Mouse (Mus musculus) MN1 (cell line): ENCODE measurements around the gene Srgap3.

ENCODE experiments used
- DNase-seq: peaks from one replicate; pipeline ENCODE4 v3.0.0-alpha.2; 2016; ENCODE audit warnings: low spot score

The Srgap3 gene

GRCm38 (mm10) chr6:112950205-112951110, 3.4 kb upstream of the Srgap3 start:
- DNase-seq: no peak

GRCm38 (mm10) chr6:112949220-112949619, 2.2 kb upstream of the Srgap3 start:
- no peak for DNase-seq

GRCm38 (mm10) chr6:112948416-112948815, 1.4 kb upstream of the Srgap3 start:
- no peak for DNase-seq

- peak; percentile 34 for DNase-seq
Measured at GRCm38 (mm10) chr6:112946021-112946811, 850 bp downstream of the Srgap3 start.

GRCm38 (mm10) chr6:112945181-112945751, 1.8 kb downstream of the Srgap3 start:
- no peak for DNase-seq

GRCm38 (mm10) chr6:112943596-112944245, 3.3 kb downstream of the Srgap3 start:
- DNase-seq: peak; percentile 49

- DNase-seq: no peak
Measured at GRCm38 (mm10) chr6:112939281-112939680, 7.8 kb downstream of the Srgap3 start.

- no peak for DNase-seq
Measured at GRCm38 (mm10) chr6:112937791-112938190, 9.3 kb downstream of the Srgap3 start.

GRCm38 (mm10) chr6:112934501-112934900, 12.6 kb downstream of the Srgap3 start:
- no peak for DNase-seq

GRCm38 (mm10) chr6:112932611-112933010, 14.5 kb downstream of the Srgap3 start:
- DNase-seq: no peak

GRCm38 (mm10) chr6:112930011-112930451, 17.0 kb downstream of the Srgap3 start:
- DNase-seq: no peak

GRCm38 (mm10) chr6:112929291-112929984, 17.6 kb downstream of the Srgap3 start:
- no peak for DNase-seq

- no peak for DNase-seq
Measured at GRCm38 (mm10) chr6:112928841-112929240, 18.2 kb downstream of the Srgap3 start.

GRCm38 (mm10) chr6:112927341-112927740, 19.7 kb downstream of the Srgap3 start:
- DNase-seq: no peak

GRCm38 (mm10) chr6:112926011-112926410, 21.1 kb downstream of the Srgap3 start:
- no peak for DNase-seq

- peak; percentile 23 for DNase-seq
Measured at GRCm38 (mm10) chr6:112925234-112925975, 21.7 kb downstream of the Srgap3 start.

GRCm38 (mm10) chr6:112924606-112925141, 22.4 kb downstream of the Srgap3 start:
- DNase-seq: no peak

GRCm38 (mm10) chr6:112920619-112921195, 26.4 kb downstream of the Srgap3 start:
- DNase-seq: no peak

- DNase-seq: no peak
Measured at GRCm38 (mm10) chr6:112917717-112918116, 29.3 kb downstream of the Srgap3 start.

GRCm38 (mm10) chr6:112916243-112916642, 30.8 kb downstream of the Srgap3 start:
- no peak for DNase-seq
